In genomic region chr8:93920590-93920948, GRCm38 (mm10) we compare ENCODE assay signal across 19 mouse cellular contexts.
A peak's percentile ranks its signal among the peaks of the same experiment; 100 is the strongest.
DNase-seq lines count a peak whose midpoint lies in the region; ATAC-seq and TF ChIP-seq lines count a peak whose summit lies in the region.
"Had no signal": no experiment of that assay in that cellular context is flagged by ENCODE, and none has a peak within 500 bp of the region (broad histone marks: within the 10 kb centered on the region; RNA-seq: fewer than 3 reads in every experiment).

No protein-coding gene starts in this region.

- WGBS in forebrain, embryonic 15.5 days = 63% methylated on average over 7 of the region's 7 CpGs
- 80% methylated on average over 7 of the region's 7 CpGs for WGBS in midbrain, embryonic 14.5 days

- no peak for TF ChIP-seq CTCF in layer of hippocampus, adult 2 months (conservative IDR thresholded peaks at IDR 0.05)
- TF ChIP-seq CTCF in gastrocnemius, adult 2 months (IDR thresholded peaks at IDR 0.05) = no peak

- H3K4me3 ChIP-seq in layer of hippocampus, adult 2 months = no peak overlapping the region
- H3K4me3 ChIP-seq in forebrain, embryonic 15.5 days = no peak overlapping the region
- no peak overlapping the region for H3K4me3 ChIP-seq in midbrain, embryonic 14.5 days (replicated peaks; ENCODE audit: low read depth, low read length)
- H3K4me3 ChIP-seq in gastrocnemius, adult 2 months = no peak overlapping the region
- H3K4me3 ChIP-seq: embryonic facial prominence, embryonic 10.5 days; erythroblast, embryonic 14.5 days; heart, embryonic 15.5 days; kidney, embryonic 15.5 days had no signal

- H3K27ac ChIP-seq in layer of hippocampus, adult 2 months = peak overlapping the region; percentile 86
- peak overlapping the region; percentile 91 for H3K27ac ChIP-seq in forebrain, embryonic 15.5 days (replicated peaks)
- H3K27ac ChIP-seq in midbrain, embryonic 14.5 days (replicated peaks; ENCODE audit: low read depth, low read length) = peak overlapping the region; percentile 96
- no peak overlapping the region for H3K27ac ChIP-seq in gastrocnemius, adult 2 months
- H3K27ac ChIP-seq: embryonic facial prominence, embryonic 10.5 days; heart, embryonic 15.5 days; kidney, embryonic 15.5 days had no signal

- intact Hi-C loops in gastrocnemius, adult 2 months (cut with DNase I) = no loop called here

- DNase-seq in layer of hippocampus, adult 2 months (ENCODE audit: low spot score in 2 of 2) = no peak
- no peak for DNase-seq in layer of hippocampus, adult 9-10 months (ENCODE audit: low spot score)
- DNase-seq in cerebellum, postnatal 36 days = peak; percentile 47 to 52
- no peak for DNase-seq in midbrain, embryonic 14.5 days
- DNase-seq in gastrocnemius, adult 2 months = no peak
- no peak for DNase-seq in adrenal gland, adult 2 months
- DNase-seq: adrenal gland, postnatal 36 days; liver; lung, adult 18-20 months; lung, postnatal 36 days; right cerebral cortex, adult 18-20 months; thymus, postnatal 25 days had no signal

- no peak overlapping the region for H3K4me2 ChIP-seq in forebrain, embryonic 15.5 days (replicated peaks)
- H3K4me2 ChIP-seq in midbrain, embryonic 14.5 days (ENCODE audit: low read length) = no peak overlapping the region
- H3K4me2 ChIP-seq: heart, embryonic 15.5 days; kidney, embryonic 15.5 days had no signal

- no peaks in the 10 kb centered on the region for H3K36me3 ChIP-seq in forebrain, embryonic 15.5 days
- peaks cover 7% of the 10 kb centered on the region; the same call in 1 of the 2 replicates for H3K36me3 ChIP-seq in midbrain, embryonic 14.5 days (ENCODE audit: control insufficient read depth, insufficient read depth, low read length)
- H3K36me3 ChIP-seq: embryonic facial prominence, embryonic 10.5 days; heart, embryonic 15.5 days; kidney, embryonic 15.5 days had no signal

- no peak for ATAC-seq in forebrain, embryonic 15.5 days (replicated peaks)
- ATAC-seq in midbrain, embryonic 14.5 days (ENCODE audit: low FRiP score, low TSS enrichment) = no peak
- ATAC-seq in frontal cortex, adult (ENCODE audit: low TSS enrichment) = no peak
- ATAC-seq: inflammation-experienced regulatory T-cells, adult 6 months had no signal

- no peaks in the 10 kb centered on the region for H3K9me3 ChIP-seq in forebrain, embryonic 15.5 days
- no peaks in the 10 kb centered on the region for H3K9me3 ChIP-seq in midbrain, embryonic 14.5 days (ENCODE audit: control insufficient read depth, low read length)
- H3K9me3 ChIP-seq: embryonic facial prominence, embryonic 10.5 days; heart, embryonic 15.5 days; kidney, embryonic 15.5 days had no signal

- H3K4me1 ChIP-seq in forebrain, embryonic 15.5 days = peaks cover 98% of the 10 kb centered on the region
- H3K4me1 ChIP-seq in midbrain, embryonic 14.5 days (ENCODE audit: control insufficient read depth, insufficient read depth, low read length) = peaks cover 59% of the 10 kb centered on the region

- no peak overlapping the region for H3K9ac ChIP-seq in forebrain, embryonic 15.5 days (replicated peaks)
- no peak overlapping the region for H3K9ac ChIP-seq in midbrain, embryonic 14.5 days (replicated peaks; ENCODE audit: low read length)
- H3K9ac ChIP-seq: heart, embryonic 15.5 days; kidney, embryonic 15.5 days had no signal

- no peaks in the 10 kb centered on the region for H3K27me3 ChIP-seq in forebrain, embryonic 15.5 days
- no peaks in the 10 kb centered on the region for H3K27me3 ChIP-seq in midbrain, embryonic 14.5 days (ENCODE audit: control insufficient read depth, insufficient read depth, low read length)
- H3K27me3 ChIP-seq: heart, embryonic 15.5 days; kidney, embryonic 15.5 days had no signal

Comparison
In these comparisons a context has a peak if more than half of its experiments do, and no peak if none do; other contexts are left out.
1. DNase-seq: peak in cerebellum, postnatal 36 days (2 of 2); none in layer of hippocampus, adult 2 months (0 of 2), layer of hippocampus, adult 9-10 months (single experiment), midbrain, embryonic 14.5 days (single experiment), gastrocnemius, adult 2 months (single experiment) and adrenal gland, adult 2 months (single experiment).